In the genomic region with DNA sequence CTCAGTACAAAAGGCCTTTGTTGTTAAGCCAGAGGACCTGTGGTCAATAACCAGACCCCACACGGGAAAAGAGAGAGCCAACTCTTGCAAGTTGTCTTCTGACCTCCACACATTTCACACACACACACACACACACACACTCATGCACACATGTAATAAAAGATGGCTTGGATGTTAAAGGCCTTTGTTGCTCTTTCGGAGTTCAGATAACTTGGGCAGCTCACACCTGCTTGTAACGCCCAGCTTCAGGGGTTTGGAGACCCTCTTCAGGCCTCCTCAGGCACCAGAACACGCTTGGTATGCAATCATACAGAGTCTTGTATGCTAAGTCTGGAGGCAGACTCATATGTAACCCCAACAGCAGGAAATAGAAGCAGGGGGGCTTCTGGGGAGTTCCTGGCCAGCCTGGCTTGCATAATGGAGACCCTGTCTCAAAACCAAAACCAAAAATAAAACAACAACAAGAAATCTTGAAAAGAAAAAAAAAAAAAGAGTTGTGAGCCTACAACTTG, we compare ENCODE assay signal across 11 mouse cellular contexts. TPM values are rescaled to one million over a fixed set of nuclear protein-coding genes. Genes with fewer than 3 reads are reported as not detected.
A peak's percentile ranks its signal among the peaks of the same experiment; 100 is the strongest.
DNase-seq lines count a peak whose midpoint lies in the region; ATAC-seq lines count a peak whose summit lies in the region.
"Had no signal": no experiment of that assay in that cellular context is flagged by ENCODE, and none has a peak within 500 bp of the region (broad histone marks: within the 10 kb centered on the region; RNA-seq: fewer than 3 reads in every experiment).

No protein-coding gene starts in this region.

- H3K4me2 ChIP-seq in kidney, embryonic 15.5 days, result no peak overlapping the region
- H3K4me2 ChIP-seq: limb, embryonic 15.5 days had no signal

- no peak overlapping the region for H3K4me3 ChIP-seq in kidney, embryonic 15.5 days (replicated peaks)
- no peak overlapping the region for H3K4me3 ChIP-seq in limb, embryonic 10.5 days
- H3K4me3 ChIP-seq: hindbrain, embryonic 15.5 days; limb, embryonic 15.5 days had no signal

- H3K36me3 ChIP-seq in kidney, embryonic 15.5 days, result no peaks in the 10 kb centered on the region
- H3K36me3 ChIP-seq in limb, embryonic 10.5 days, result no peaks in the 10 kb centered on the region
- H3K36me3 ChIP-seq: hindbrain, embryonic 15.5 days had no signal

- H3K9me3 ChIP-seq in kidney, embryonic 15.5 days (replicated peaks), result no peaks in the 10 kb centered on the region
- H3K9me3 ChIP-seq in limb, embryonic 10.5 days (replicated peaks), result no peaks in the 10 kb centered on the region
- H3K9me3 ChIP-seq: G1E; hindbrain, embryonic 15.5 days; limb, embryonic 15.5 days had no signal

- no peak for DNase-seq in kidney, postnatal 14 days
- DNase-seq in thymus, postnatal 4 days, result peak; percentile 19
- DNase-seq in thymus, postnatal 36 days, result no peak
- no peak for DNase-seq in limb, embryonic 10.5 days (ENCODE audit: low spot score)
- no peak for DNase-seq in right cerebral cortex, postnatal 25 days
- DNase-seq in ovary, postnatal 14 days (ENCODE audit: low spot score), result no peak
- DNase-seq: gastrocnemius, postnatal 10 days had no signal

- no peak for ATAC-seq in kidney, embryonic 15.5 days (replicated peaks; ENCODE audit: low FRiP score)

- 0 out of 2 replicates have a peak overlapping the region, but pooled peaks have one; percentile 3 for H3K27ac ChIP-seq in kidney, embryonic 15.5 days
- H3K27ac ChIP-seq in limb, embryonic 10.5 days, result peak overlapping the region; percentile 42; the same call in 1 of the 2 replicates
- H3K27ac ChIP-seq: hindbrain, embryonic 15.5 days; limb, embryonic 15.5 days had no signal

- H3K27me3 ChIP-seq in kidney, embryonic 15.5 days, result peaks cover 5% of the 10 kb centered on the region; the same call in 1 of the 2 replicates
- H3K27me3 ChIP-seq in limb, embryonic 10.5 days (ENCODE audit: low read depth, poor library complexity, severe bottlenecking), result peaks cover 11% of the 10 kb centered on the region
- H3K27me3 ChIP-seq: hindbrain, embryonic 15.5 days; limb, embryonic 15.5 days had no signal

- H3K4me1 ChIP-seq in kidney, embryonic 15.5 days, result peaks cover 49% of the 10 kb centered on the region
- H3K4me1 ChIP-seq in limb, embryonic 10.5 days, result peaks cover 44% of the 10 kb centered on the region

- no peak overlapping the region for H3K9ac ChIP-seq in kidney, embryonic 15.5 days
- H3K9ac ChIP-seq: hindbrain, embryonic 15.5 days; limb, embryonic 15.5 days had no signal

- WGBS in kidney, embryonic 15.5 days, result 79% methylated on average over 4 of the region's 4 CpGs
- WGBS in limb, embryonic 10.5 days, result 81% methylated on average over 4 of the region's 4 CpGs

RNA-seq across cellular contexts. Expression of a gene that starts 2.5 kb away (rescaled TPM):
- polyA plus RNA-seq in kidney, embryonic 15.5 days (2015; fragmentation: Nextera tagmentation; extraction: Ambion mirVana), result 2.1 TPM in 2 replicates
- 0.60 and 2.0 TPM in 2 replicates for polyA plus RNA-seq in limb, embryonic 10.5 days (2016; fragmentation: Nextera tagmentation; extraction: Ambion mirVana)
- polyA plus RNA-seq: G1E had no signal

RNA-seq across cellular contexts. Expression of a gene that starts 14.7 kb away (rescaled TPM):
- polyA plus RNA-seq in kidney, embryonic 15.5 days (2015; fragmentation: Nextera tagmentation; extraction: Ambion mirVana), result 38.1 and 39.8 TPM in 2 replicates
- 27.2 and 42.1 TPM in 2 replicates for polyA plus RNA-seq in limb, embryonic 10.5 days (2016; fragmentation: Nextera tagmentation; extraction: Ambion mirVana)

RNA-seq across cellular contexts. Expression of a gene that starts 17.1 kb away (rescaled TPM):
- 1.8 and 2.8 TPM in 2 replicates for polyA plus RNA-seq in kidney, embryonic 15.5 days (2015; fragmentation: Nextera tagmentation; extraction: Ambion mirVana)
- 0.73 and 0.96 TPM in 2 replicates for polyA plus RNA-seq in limb, embryonic 10.5 days (2016; fragmentation: Nextera tagmentation; extraction: Ambion mirVana)

RNA-seq across cellular contexts. Expression of a gene that starts 21.5 kb away (rescaled TPM):
- 144 and 153 TPM in 2 replicates for polyA plus RNA-seq in kidney, embryonic 15.5 days (2015; fragmentation: Nextera tagmentation; extraction: Ambion mirVana)
- polyA plus RNA-seq in limb, embryonic 10.5 days (2016; fragmentation: Nextera tagmentation; extraction: Ambion mirVana), result 28.5 and 43.4 TPM in 2 replicates

RNA-seq across cellular contexts. Expression of a gene that starts 21.7 kb away (rescaled TPM):
- 6.5 and 8.0 TPM in 2 replicates for polyA plus RNA-seq in kidney, embryonic 15.5 days (2015; fragmentation: Nextera tagmentation; extraction: Ambion mirVana)
- polyA plus RNA-seq in limb, embryonic 10.5 days (2016; fragmentation: Nextera tagmentation; extraction: Ambion mirVana), result 3.6 and 4.5 TPM in 2 replicates
